Mouse (Mus musculus): ENCODE measurements at regions not wholly inside any gene's neighbourhood (a gene's known extent, or its start where the extent isn't known, plus 50 kb on each side); places are given as distances from the start of the nearest gene placed in this dataset.

DNA sequence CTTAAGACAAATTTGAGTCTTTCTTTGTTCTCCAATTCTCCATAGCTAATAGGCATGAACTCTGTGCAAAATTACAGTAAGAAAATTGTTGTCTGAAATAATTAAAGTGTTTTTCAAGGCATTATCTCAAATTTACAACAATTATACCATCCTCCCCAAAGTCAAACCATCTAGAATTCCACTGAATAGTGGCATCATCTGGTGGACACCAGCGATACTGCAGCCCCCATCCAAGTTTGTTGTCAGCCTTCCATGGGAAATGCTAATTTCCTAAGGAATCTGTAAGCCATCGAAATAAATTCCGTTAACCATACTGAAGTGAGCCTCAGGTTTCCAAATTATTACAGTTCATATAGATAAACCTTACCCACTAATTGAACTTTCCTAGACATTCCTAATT lies 110.7 kb upstream of the Nebl start:
- Histone ChIP-seq H3K9me3 (ENCODE audit: control insufficient read depth, low read length) (no peaks in the 10 kb centered on the region), H3K27me3 (replicated peaks; ENCODE audit: control insufficient read depth, insufficient read depth, low read length) (no peaks in the 10 kb centered on the region), H3K9ac (ENCODE audit: low read depth, low read length) (no peak overlapping the region), H3K36me3 (ENCODE audit: control insufficient read depth, insufficient read depth, low read length) (no peaks in the 10 kb centered on the region), H3K4me1 (replicated peaks; ENCODE audit: control insufficient read depth, insufficient read depth, low read length) (no peaks in the 10 kb centered on the region), H3K4me3 (ENCODE audit: low read depth, low read length) (no peak overlapping the region), H3K4me2 (no peak overlapping the region), H3K27ac (ENCODE audit: low read depth, low read length) (no peak overlapping the region)
- 49% methylated on average over 3 of the region's 3 CpGs for WGBS
- no peak for ATAC-seq (replicated peaks; ENCODE audit: low FRiP score)
- no peak for DNase-seq (ENCODE audit: low spot score)

DNA sequence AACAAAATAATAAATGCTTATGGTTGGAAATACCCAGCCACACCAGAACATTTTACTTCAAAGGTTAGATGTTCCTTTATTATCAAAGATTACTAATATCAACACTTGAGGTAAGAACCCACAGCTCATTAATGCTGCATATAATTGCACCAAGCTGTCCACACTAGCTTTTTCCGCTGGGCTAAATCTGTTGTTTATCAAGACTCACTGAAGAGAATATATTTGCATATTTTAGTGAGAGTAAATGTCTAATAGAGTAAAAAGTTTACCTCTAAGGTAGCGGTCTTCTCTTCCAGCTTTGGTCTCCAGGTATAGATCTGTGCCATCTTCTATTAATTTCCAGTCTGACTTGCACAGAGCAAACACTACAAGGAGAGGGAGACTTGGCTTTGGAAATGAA lies 110.3 kb upstream of the Nebl start:
- WGBS, result 83% methylated on average over 2 of the region's 2 CpGs
- Histone ChIP-seq H3K9me3 (ENCODE audit: control insufficient read depth, low read length) (no peaks in the 10 kb centered on the region), H3K36me3 (ENCODE audit: control insufficient read depth, insufficient read depth, low read length) (no peaks in the 10 kb centered on the region), H3K27ac (ENCODE audit: low read depth, low read length) (no peak overlapping the region), H3K4me3 (ENCODE audit: low read depth, low read length) (no peak overlapping the region), H3K9ac (ENCODE audit: low read depth, low read length) (no peak overlapping the region), H3K4me1 (replicated peaks; ENCODE audit: control insufficient read depth, insufficient read depth, low read length) (no peaks in the 10 kb centered on the region), H3K27me3 (replicated peaks; ENCODE audit: control insufficient read depth, insufficient read depth, low read length) (no peaks in the 10 kb centered on the region), H3K4me2 (no peak overlapping the region)
- no peak for DNase-seq (ENCODE audit: low spot score)
- ATAC-seq (replicated peaks; ENCODE audit: low FRiP score), result no peak

DNA sequence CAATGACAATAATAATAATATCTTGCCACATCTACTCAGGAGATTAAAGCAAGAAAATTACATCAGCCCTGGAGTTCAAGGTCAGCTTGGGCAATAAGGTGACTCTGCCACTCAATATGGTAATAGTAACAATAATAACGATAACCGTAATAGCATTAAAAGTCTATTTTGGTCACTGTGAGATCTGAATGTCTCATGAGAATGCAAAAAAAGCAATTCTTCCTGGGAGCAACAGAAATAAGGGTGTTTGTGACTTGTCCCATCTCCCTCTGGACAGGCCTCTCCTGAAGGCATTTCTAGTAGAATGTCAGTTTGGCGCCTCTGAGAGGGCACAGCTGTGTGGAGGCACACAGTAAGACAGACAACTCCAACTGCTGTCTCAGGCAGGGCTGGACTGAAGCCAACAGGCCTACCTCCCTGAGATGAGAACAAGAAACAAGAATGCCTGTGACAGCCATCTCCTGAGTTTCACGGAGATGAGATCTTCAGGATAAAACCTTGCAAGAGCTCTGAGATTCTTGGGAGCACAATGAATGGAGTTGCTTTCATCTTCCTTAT lies 109.8 kb upstream of the Nebl start:
- Histone ChIP-seq H3K4me2 (no peak overlapping the region), H3K4me1 (replicated peaks; ENCODE audit: control insufficient read depth, insufficient read depth, low read length) (no peaks in the 10 kb centered on the region), H3K27me3 (replicated peaks; ENCODE audit: control insufficient read depth, insufficient read depth, low read length) (no peaks in the 10 kb centered on the region), H3K9ac (ENCODE audit: low read depth, low read length) (no peak overlapping the region), H3K36me3 (ENCODE audit: control insufficient read depth, insufficient read depth, low read length) (no peaks in the 10 kb centered on the region), H3K9me3 (ENCODE audit: control insufficient read depth, low read length) (no peaks in the 10 kb centered on the region), H3K4me3 (ENCODE audit: low read depth, low read length) (no peak overlapping the region), H3K27ac (ENCODE audit: low read depth, low read length) (no peak overlapping the region)
- no peak for DNase-seq (ENCODE audit: low spot score)
- ATAC-seq (replicated peaks; ENCODE audit: low FRiP score), result no peak
- 83% methylated on average over 4 of the region's 4 CpGs for WGBS

DNA sequence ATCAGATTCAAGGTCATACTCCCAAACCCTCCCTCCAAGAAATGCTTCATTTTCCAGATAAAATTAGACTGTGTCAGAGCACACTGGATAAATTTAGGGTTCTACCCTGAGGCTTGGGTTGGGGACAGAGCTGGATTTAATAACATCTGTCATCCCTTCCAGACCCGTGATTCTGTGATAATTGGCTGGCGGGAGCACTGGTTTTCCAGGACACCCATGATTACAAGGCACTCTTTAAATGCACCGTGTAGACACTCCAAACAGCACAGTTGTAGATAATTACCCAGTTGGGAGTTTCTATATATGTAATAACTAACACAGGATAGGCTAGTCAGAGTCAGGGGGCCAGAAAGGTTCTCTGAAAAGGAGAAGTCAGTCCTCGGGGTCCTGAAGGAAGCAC lies 108.4 kb upstream of the Nebl start:
- Histone ChIP-seq H3K4me2 (no peak overlapping the region), H3K36me3 (ENCODE audit: control insufficient read depth, insufficient read depth, low read length) (no peaks in the 10 kb centered on the region), H3K4me1 (replicated peaks; ENCODE audit: control insufficient read depth, insufficient read depth, low read length) (no peaks in the 10 kb centered on the region), H3K4me3 (ENCODE audit: low read depth, low read length) (no peak overlapping the region), H3K27ac (ENCODE audit: low read depth, low read length) (no peak overlapping the region), H3K9me3 (ENCODE audit: control insufficient read depth, low read length) (no peaks in the 10 kb centered on the region), H3K27me3 (replicated peaks; ENCODE audit: control insufficient read depth, insufficient read depth, low read length) (no peaks in the 10 kb centered on the region), H3K9ac (ENCODE audit: low read depth, low read length) (no peak overlapping the region)
- 80% methylated on average over 4 of the region's 4 CpGs for WGBS
- DNase-seq (ENCODE audit: low spot score), result no peak
- no peak for ATAC-seq (replicated peaks; ENCODE audit: low FRiP score)

DNA sequence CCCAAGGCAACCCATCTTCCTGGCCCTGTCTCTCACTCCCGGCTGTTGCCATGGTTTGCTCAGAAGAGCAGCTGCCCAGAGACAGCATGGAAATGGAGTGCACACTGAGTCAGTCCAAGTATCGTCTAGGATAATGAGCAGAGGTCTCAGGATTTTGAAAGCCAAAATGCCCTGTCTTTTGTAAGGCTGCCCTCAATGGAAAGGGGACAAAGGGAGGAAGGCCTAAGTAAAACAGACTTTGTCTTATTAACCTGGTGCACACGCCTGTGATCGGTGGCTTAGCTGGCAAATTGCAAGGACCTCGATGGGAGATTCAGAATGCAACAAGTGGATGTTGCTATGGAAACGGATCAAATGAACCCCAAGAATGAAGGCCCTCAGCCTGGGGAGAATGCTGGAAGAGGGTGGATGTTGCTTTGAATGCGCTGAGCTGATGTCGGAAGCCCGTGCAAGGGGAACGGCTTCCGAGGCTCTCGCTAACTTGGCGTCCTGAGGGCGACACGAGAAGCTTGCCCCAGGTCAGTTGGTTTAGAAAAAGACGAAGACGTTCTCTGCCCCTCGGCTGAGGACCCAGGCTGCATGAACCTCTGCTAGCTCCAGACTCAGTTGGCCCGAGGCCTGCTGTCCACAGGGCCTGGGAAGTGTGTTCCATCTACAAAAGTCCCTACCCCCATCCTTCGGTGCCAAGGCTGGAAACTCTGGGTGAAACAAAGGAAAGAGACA lies 107.8 kb upstream of the Nebl start:
- no peak for DNase-seq (ENCODE audit: low spot score)
- H3K9ac ChIP-seq (ENCODE audit: low read depth, low read length), result no peak overlapping the region
- H3K27ac ChIP-seq (ENCODE audit: low read depth, low read length), result no peak overlapping the region
- no peaks in the 10 kb centered on the region for H3K36me3 ChIP-seq (ENCODE audit: control insufficient read depth, insufficient read depth, low read length)
- H3K4me1 ChIP-seq (replicated peaks; ENCODE audit: control insufficient read depth, insufficient read depth, low read length), result no peaks in the 10 kb centered on the region
- no peak overlapping the region for H3K4me3 ChIP-seq (ENCODE audit: low read depth, low read length)
- no peak for ATAC-seq (replicated peaks; ENCODE audit: low FRiP score)
- no peaks in the 10 kb centered on the region for H3K27me3 ChIP-seq (replicated peaks; ENCODE audit: control insufficient read depth, insufficient read depth, low read length)
- WGBS, result 89% methylated on average over 20 of the region's 20 CpGs
- H3K9me3 ChIP-seq (ENCODE audit: control insufficient read depth, low read length), result no peaks in the 10 kb centered on the region
- no peak overlapping the region for H3K4me2 ChIP-seq

DNA sequence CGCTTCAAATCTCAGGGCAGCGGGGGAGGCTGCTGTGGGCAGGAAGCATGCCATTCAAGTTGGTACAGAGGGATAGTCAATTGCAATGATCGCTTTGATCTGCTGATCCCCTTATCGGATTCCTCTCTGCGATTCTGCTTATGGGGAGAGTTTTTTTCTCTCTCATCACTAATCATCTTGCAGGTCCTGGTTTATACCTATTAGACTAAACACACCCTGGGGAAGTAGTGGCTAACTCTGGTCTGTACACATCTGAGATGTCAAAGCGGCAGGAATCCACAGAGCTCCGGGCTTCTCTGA lies 107.1 kb upstream of the Nebl start:
- H3K9me3 ChIP-seq (ENCODE audit: control insufficient read depth, low read length), result no peaks in the 10 kb centered on the region
- no peak overlapping the region for H3K4me2 ChIP-seq
- WGBS, result 83% methylated on average over 7 of the region's 7 CpGs
- no peaks in the 10 kb centered on the region for H3K4me1 ChIP-seq (replicated peaks; ENCODE audit: control insufficient read depth, insufficient read depth, low read length)
- H3K27ac ChIP-seq (ENCODE audit: low read depth, low read length), result no peak overlapping the region
- DNase-seq (ENCODE audit: low spot score) (no peak), ATAC-seq (replicated peaks; ENCODE audit: low FRiP score) (no peak)
- no peak overlapping the region for H3K9ac ChIP-seq (ENCODE audit: low read depth, low read length)
- no peaks in the 10 kb centered on the region for H3K27me3 ChIP-seq (replicated peaks; ENCODE audit: control insufficient read depth, insufficient read depth, low read length)
- no peak overlapping the region for H3K4me3 ChIP-seq (ENCODE audit: low read depth, low read length)
- no peaks in the 10 kb centered on the region for H3K36me3 ChIP-seq (ENCODE audit: control insufficient read depth, insufficient read depth, low read length)

DNA sequence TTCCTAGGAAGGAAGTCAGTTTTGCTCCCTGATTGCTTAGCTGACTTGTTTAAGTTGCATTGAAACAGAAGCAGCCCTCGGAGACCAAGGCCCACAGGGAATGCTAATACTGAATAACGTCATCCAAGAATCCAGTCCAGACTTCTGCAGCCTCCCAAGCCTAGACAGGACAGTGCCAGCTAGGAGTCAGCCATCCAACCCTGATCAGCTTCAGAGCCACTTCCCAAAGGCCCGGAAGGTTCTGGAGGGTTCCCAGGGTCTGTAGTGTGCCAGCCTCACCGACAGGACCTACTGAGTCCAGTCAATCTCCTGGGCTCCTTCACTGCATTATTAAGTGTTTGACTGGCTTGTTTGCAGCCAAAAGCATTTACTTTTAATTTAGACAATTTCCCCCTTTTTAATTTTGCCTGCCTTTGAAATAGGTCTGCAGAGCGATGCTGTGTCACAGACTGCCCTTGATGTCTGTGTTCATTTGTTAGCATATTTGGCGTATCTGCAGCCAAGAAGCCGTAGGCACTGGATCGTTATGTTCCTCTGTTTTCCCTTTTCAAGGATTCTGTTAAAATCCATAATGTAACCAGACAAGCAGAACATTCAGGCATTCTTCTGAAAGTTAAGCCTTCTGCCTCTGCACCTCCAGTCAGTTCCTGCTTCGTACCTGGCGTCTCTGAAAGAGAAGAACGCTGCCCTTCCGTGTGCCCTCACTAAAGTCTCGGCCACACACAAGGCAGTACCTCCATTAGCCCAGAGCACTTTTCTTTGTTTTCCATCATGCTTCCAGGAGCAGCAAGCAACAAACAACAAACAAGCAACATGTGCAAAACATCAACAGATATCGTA lies 106.5 kb upstream of the Nebl start:
- WGBS, result 86% methylated on average over 14 of the region's 14 CpGs

DNA sequence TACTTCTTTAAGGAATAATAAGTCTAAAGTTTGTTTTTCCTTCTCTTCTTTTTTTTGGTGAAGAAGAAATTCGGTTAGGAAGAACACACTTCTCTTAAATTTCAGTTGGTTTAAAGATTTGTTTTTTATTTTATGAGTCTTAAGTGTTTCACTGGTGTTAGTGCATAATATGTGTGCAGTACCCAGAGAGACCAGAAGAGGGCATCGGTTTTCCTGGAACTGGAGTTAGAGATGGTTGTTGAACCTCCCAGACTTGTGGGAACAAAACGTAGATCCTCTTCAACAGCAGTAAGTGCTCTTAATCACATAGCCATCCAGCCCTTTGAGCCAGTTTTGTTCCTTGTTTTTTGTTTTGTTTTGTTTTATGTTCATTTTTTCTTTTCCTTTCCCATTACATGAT lies 101.5 kb upstream of the Nebl start:
- H3K4me1 ChIP-seq (replicated peaks; ENCODE audit: control insufficient read depth, insufficient read depth, low read length), result no peaks in the 10 kb centered on the region
- 75% methylated on average over 3 of the region's 3 CpGs for WGBS
- DNase-seq (ENCODE audit: low spot score), result no peak

More for the DNA sequence above, 106.5 kb upstream of the Nebl start:
- no peak overlapping the region for H3K4me3 ChIP-seq (ENCODE audit: low read depth, low read length)
- no peak for ATAC-seq (replicated peaks; ENCODE audit: low FRiP score)
- no peak overlapping the region for H3K9ac ChIP-seq (ENCODE audit: low read depth, low read length)
- DNase-seq (ENCODE audit: low spot score), result no peak
- H3K36me3 ChIP-seq (ENCODE audit: control insufficient read depth, insufficient read depth, low read length), result no peaks in the 10 kb centered on the region
- no peak overlapping the region for H3K4me2 ChIP-seq
- H3K4me1 ChIP-seq (replicated peaks; ENCODE audit: control insufficient read depth, insufficient read depth, low read length), result no peaks in the 10 kb centered on the region
- no peak overlapping the region for H3K27ac ChIP-seq (ENCODE audit: low read depth, low read length)
- H3K9me3 ChIP-seq (ENCODE audit: control insufficient read depth, low read length), result peaks cover 3% of the 10 kb centered on the region; the same call in 1 of the 2 replicates
- H3K27me3 ChIP-seq (replicated peaks; ENCODE audit: control insufficient read depth, insufficient read depth, low read length), result no peaks in the 10 kb centered on the region

More for the DNA sequence above, 101.5 kb upstream of the Nebl start:
- Histone ChIP-seq H3K36me3 (ENCODE audit: control insufficient read depth, insufficient read depth, low read length) (no peaks in the 10 kb centered on the region), H3K4me3 (ENCODE audit: low read depth, low read length) (no peak overlapping the region), H3K27me3 (replicated peaks; ENCODE audit: control insufficient read depth, insufficient read depth, low read length) (no peaks in the 10 kb centered on the region), H3K4me2 (no peak overlapping the region), H3K27ac (ENCODE audit: low read depth, low read length) (no peak overlapping the region), H3K9ac (ENCODE audit: low read depth, low read length) (no peak overlapping the region), H3K9me3 (ENCODE audit: control insufficient read depth, low read length) (peaks cover 3% of the 10 kb centered on the region; the same call in 1 of the 2 replicates)
- no peak for ATAC-seq (replicated peaks; ENCODE audit: low FRiP score)
